Mouse (Mus musculus) heart, embryonic 13.5 days (tissue): ENCODE measurements around the gene Pced1b. TPM values are rescaled to one million over a fixed set of nuclear protein-coding genes. Genes with fewer than 3 reads are reported as not detected.
A peak's percentile ranks its signal among the peaks of the same experiment; 100 is the strongest.
"Not testable (repeated sequence)": the region's sequence is repeated elsewhere in the genome, so short reads cannot be mapped to it uniquely, and the experiment has no call there.

Experiments
- ATAC-seq: fragments of 200-750 bp; cut with Nextera tagmentation; 2 replicates; pipeline ENCODE4 v1.8.0; 2017; ENCODE audit warnings: moderate TSS enrichment; ENCODE audit not compliant: insufficient number of reproducible peaks, low FRiP score, low TSS enrichment; ENCODE audit errors: extremely low read depth
- H3K27ac ChIP-seq: fragments of 300-500 bp; sonication (generic); replicated peaks from 2 replicates; pipeline ENCODE4 v1.5.1; 2015; ENCODE audit warnings: moderate library complexity, mild to moderate bottlenecking, inconsistent platforms
- H3K27me3 ChIP-seq: fragments of 300-500 bp; sonication (generic); replicated peaks from 2 replicates; pipeline ENCODE4 v1.6.1; 2015; ENCODE audit warnings: mild to moderate bottlenecking, inconsistent platforms
- H3K36me3 ChIP-seq: fragments of 300-500 bp; sonication (generic); 2 replicates; pipeline ENCODE4 v1.6.1; 2015; ENCODE audit warnings: mild to moderate bottlenecking, inconsistent platforms
- H3K4me1 ChIP-seq: fragments of 300-500 bp; sonication (generic); 2 replicates; pipeline ENCODE4 v1.6.1; 2015; ENCODE audit warnings: inconsistent platforms
- H3K4me2 ChIP-seq: fragments of 300-500 bp; sonication (generic); 2 replicates; pipeline ENCODE4 v1.6.1; 2015; ENCODE audit warnings: inconsistent platforms, mild to moderate bottlenecking, moderate library complexity
- H3K4me3 ChIP-seq: fragments of 300-500 bp; sonication (generic); 2 replicates; pipeline ENCODE4 v1.5.1; 2015; ENCODE audit warnings: moderate library complexity, mild to moderate bottlenecking, inconsistent platforms
- H3K9ac ChIP-seq: fragments of 300-500 bp; sonication (generic); 2 replicates; pipeline ENCODE4 v1.6.1; 2015; ENCODE audit warnings: inconsistent platforms, mild to moderate bottlenecking, moderate library complexity
- H3K9me3 ChIP-seq: fragments of 300-500 bp; sonication (generic); 2 replicates; pipeline ENCODE4 v1.6.1; 2016; ENCODE audit warnings: inconsistent platforms
- WGBS: fragments of 180-500 bp; shearing (Covaris S2); methylation state at CpG from one replicate; pipeline ENCODE4 v1.1.7; 2015; ENCODE audit warnings: mixed read lengths; 5-methylcytosine and 5-hydroxymethylcytosine counted together
- polyA plus RNA-seq: library from polyadenylated mRNA; unstranded; fragments of >200 nt; fragmentation: Nextera tagmentation; extraction: Ambion mirVana; gene quantifications from 2 replicates; pipeline ENCODE4 v1.2.1, GENCODE M21; 2015

Pced1b gene
- polyA plus RNA-seq, 1 experiment from 2014 or later = 2.5 TPM

GRCm38 (mm10) chr15:97364271-97364670 is 117.4 kb downstream of the Pced1b start:
- ATAC-seq, H3K4me1 ChIP-seq, H3K27ac ChIP-seq, H3K4me3 ChIP-seq, H3K9ac ChIP-seq, H3K9me3 ChIP-seq, H3K4me2 ChIP-seq, H3K27me3 ChIP-seq, H3K36me3 ChIP-seq: not testable (repeated sequence)
- WGBS = 76% methylated on average over 3 of the region's 3 CpGs

- Histone ChIP-seq H3K4me1 (no peaks in the 10 kb centered on the region), H3K4me3 (no peak overlapping the region), H3K4me2 (no peak overlapping the region), H3K9me3 (no peaks in the 10 kb centered on the region), H3K27ac (no peak overlapping the region), H3K27me3 (no peaks in the 10 kb centered on the region), H3K36me3 (0 out of 2 replicates have a peak, but pooled peaks cover 3% of the 10 kb centered on the region), H3K9ac (no peak overlapping the region)
- WGBS = 92% methylated on average over 8 of the region's 8 CpGs
- no peak for ATAC-seq
Observed at GRCm38 (mm10) chr15:97364968-97365367, 118.1 kb downstream of the Pced1b start.

GRCm38 (mm10) chr15:97368035-97368608 is 121.2 kb downstream of the Pced1b start:
- H3K4me3 ChIP-seq = no peak overlapping the region
- no peak overlapping the region for H3K4me2 ChIP-seq
- 0 out of 2 replicates have a peak, but pooled peaks cover 3% of the 10 kb centered on the region for H3K36me3 ChIP-seq
- H3K9ac ChIP-seq = no peak overlapping the region
- peaks cover 5% of the 10 kb centered on the region for H3K4me1 ChIP-seq
- WGBS = 78% methylated on average over 9 of the region's 9 CpGs
- no peaks in the 10 kb centered on the region for H3K27me3 ChIP-seq
- H3K27ac ChIP-seq = no peak overlapping the region
- ATAC-seq = no peak
- no peaks in the 10 kb centered on the region for H3K9me3 ChIP-seq

- no peak for ATAC-seq
- 64% methylated on average over 7 of the region's 7 CpGs for WGBS
- H3K4me1 ChIP-seq = peaks cover 10% of the 10 kb centered on the region
- 0 out of 2 replicates have a peak, but pooled peaks cover 1% of the 10 kb centered on the region for H3K36me3 ChIP-seq
- H3K4me3 ChIP-seq = no peak overlapping the region
- H3K9me3 ChIP-seq = no peaks in the 10 kb centered on the region
- no peak overlapping the region for H3K4me2 ChIP-seq
- H3K27me3 ChIP-seq = no peaks in the 10 kb centered on the region
- no peak overlapping the region for H3K27ac ChIP-seq
- no peak overlapping the region for H3K9ac ChIP-seq
Observed at GRCm38 (mm10) chr15:97368631-97369030, 121.7 kb downstream of the Pced1b start.

GRCm38 (mm10) chr15:97369144-97369543 is 122.2 kb downstream of the Pced1b start:
- 79% methylated on average over 10 of the region's 10 CpGs for WGBS
- Histone ChIP-seq H3K36me3 (no peaks in the 10 kb centered on the region), H3K4me3 (no peak overlapping the region), H3K4me2 (no peak overlapping the region), H3K27me3 (no peaks in the 10 kb centered on the region), H3K27ac (no peak overlapping the region), H3K9ac (no peak overlapping the region), H3K4me1 (peaks cover 14% of the 10 kb centered on the region), H3K9me3 (no peaks in the 10 kb centered on the region)
- ATAC-seq = peak; percentile 70; the same call in 1 of the 2 replicates

- Histone ChIP-seq H3K27me3 (peaks cover 3% of the 10 kb centered on the region), H3K36me3 (no peaks in the 10 kb centered on the region), H3K4me3 (no peak overlapping the region), H3K27ac (no peak overlapping the region), H3K4me1 (peaks cover 14% of the 10 kb centered on the region), H3K4me2 (no peak overlapping the region), H3K9me3 (no peaks in the 10 kb centered on the region), H3K9ac (no peak overlapping the region)
- no peak for ATAC-seq
- 84% methylated on average over 7 of the region's 7 CpGs for WGBS
Observed at GRCm38 (mm10) chr15:97370880-97371279, 124.0 kb downstream of the Pced1b start.

- not testable (repeated sequence) for H3K36me3 ChIP-seq, H3K4me3 ChIP-seq, H3K27ac ChIP-seq, H3K9ac ChIP-seq, H3K27me3 ChIP-seq, H3K4me2 ChIP-seq, ATAC-seq, H3K9me3 ChIP-seq
- WGBS = 52% methylated on average over 3 of the region's 3 CpGs
- H3K4me1 ChIP-seq = peaks cover 23% of the 10 kb centered on the region
Observed at GRCm38 (mm10) chr15:97372043-97372442, 125.1 kb downstream of the Pced1b start.

- H3K4me2 ChIP-seq = peak overlapping the region; percentile 72
- no peak overlapping the region for H3K4me3 ChIP-seq
- H3K4me1 ChIP-seq = peaks cover 27% of the 10 kb centered on the region
- no peaks in the 10 kb centered on the region for H3K9me3 ChIP-seq
- 62% methylated on average over 6 of the region's 6 CpGs for WGBS
- H3K9ac ChIP-seq = no peak overlapping the region
- H3K36me3 ChIP-seq = no peaks in the 10 kb centered on the region
- peaks cover 3% of the 10 kb centered on the region for H3K27me3 ChIP-seq
- no peak for ATAC-seq
- H3K27ac ChIP-seq = peak overlapping the region; percentile 40; the same call in 1 of the 2 replicates
Observed at GRCm38 (mm10) chr15:97372611-97373131, 125.8 kb downstream of the Pced1b start.

- H3K9ac ChIP-seq = peak overlapping the region; percentile 73
- H3K36me3 ChIP-seq = no peaks in the 10 kb centered on the region
- peak overlapping the region; percentile 42 for H3K4me3 ChIP-seq
- no peak for ATAC-seq
- WGBS = 9% methylated on average over 25 of the region's 25 CpGs
- H3K4me2 ChIP-seq = peak overlapping the region; percentile 72
- H3K27ac ChIP-seq = peak overlapping the region; percentile 46
- no peaks in the 10 kb centered on the region for H3K9me3 ChIP-seq
- peaks cover 27% of the 10 kb centered on the region for H3K4me1 ChIP-seq
- peaks cover 3% of the 10 kb centered on the region for H3K27me3 ChIP-seq
Observed at GRCm38 (mm10) chr15:97373203-97374084, 126.5 kb downstream of the Pced1b start.

GRCm38 (mm10) chr15:97374085-97374844 is 127.4 kb downstream of the Pced1b start:
- Histone ChIP-seq H3K9me3 (no peaks in the 10 kb centered on the region), H3K27me3 (peaks cover 3% of the 10 kb centered on the region), H3K4me1 (peaks cover 27% of the 10 kb centered on the region), H3K9ac (peak overlapping the region; percentile 73), H3K27ac (no peak overlapping the region), H3K4me3 (peak overlapping the region; percentile 42), H3K36me3 (no peaks in the 10 kb centered on the region), H3K4me2 (peak overlapping the region; percentile 72)
- ATAC-seq = no peak
- WGBS = 63% methylated on average over 8 of the region's 8 CpGs
